Mouse (Mus musculus) forebrain, embryonic 10.5 days (tissue): Measurements from ENCODE around the gene Jmjd1c. TPM values are rescaled to one million over a fixed set of nuclear protein-coding genes. Genes with fewer than 3 reads are reported as not detected.

Source experiments
- DNase-seq: peaks from one replicate; pipeline ENCODE4 v3.0.0-alpha.2; 2017; ENCODE audit warnings: low spot score; ENCODE audit errors: extremely low spot score
- H3K27ac ChIP-seq: fragments of 300-500 bp; sonication (generic); 2 replicates; pipeline ENCODE4 v1.5.1; 2016; ENCODE audit warnings: mild to moderate bottlenecking
- H3K27me3 ChIP-seq: fragments of 300-500 bp; sonication (generic); 2 replicates; pipeline ENCODE4 v1.6.1; 2016; ENCODE audit warnings: mild to moderate bottlenecking; ENCODE audit not compliant: poor library complexity, severe bottlenecking
- H3K36me3 ChIP-seq: fragments of 300-500 bp; sonication (generic); replicated peaks from 2 replicates; pipeline ENCODE4 v1.6.1; 2016; ENCODE audit warnings: mild to moderate bottlenecking, moderate library complexity
- H3K4me1 ChIP-seq: fragments of 300-500 bp; sonication (generic); 2 replicates; pipeline ENCODE4 v1.6.1; 2016
- H3K4me3 ChIP-seq: fragments of 300-500 bp; sonication (generic); 2 replicates; pipeline ENCODE4 v1.5.1; 2016; ENCODE audit warnings: mild to moderate bottlenecking, moderate library complexity
- H3K9me3 ChIP-seq: fragments of 300-500 bp; sonication (generic); 2 replicates; pipeline ENCODE4 v1.6.1; 2016; ENCODE audit warnings: mild to moderate bottlenecking, moderate library complexity
- WGBS: fragments of 180-500 bp; shearing (Covaris S2); methylation state at CpG from one replicate; pipeline ENCODE4 v1.1.7; 2016; 5-methylcytosine and 5-hydroxymethylcytosine counted together
- polyA plus RNA-seq: library from polyadenylated mRNA; unstranded; fragments of >200 nt; fragmentation: Nextera tagmentation; extraction: Ambion mirVana; gene quantifications from 2 replicates; pipeline ENCODE4 v1.2.1, GENCODE M21; 2016

Gene Jmjd1c
- polyA plus RNA-seq, 1 experiment from 2014 or later = 29.7 TPM

DNA sequence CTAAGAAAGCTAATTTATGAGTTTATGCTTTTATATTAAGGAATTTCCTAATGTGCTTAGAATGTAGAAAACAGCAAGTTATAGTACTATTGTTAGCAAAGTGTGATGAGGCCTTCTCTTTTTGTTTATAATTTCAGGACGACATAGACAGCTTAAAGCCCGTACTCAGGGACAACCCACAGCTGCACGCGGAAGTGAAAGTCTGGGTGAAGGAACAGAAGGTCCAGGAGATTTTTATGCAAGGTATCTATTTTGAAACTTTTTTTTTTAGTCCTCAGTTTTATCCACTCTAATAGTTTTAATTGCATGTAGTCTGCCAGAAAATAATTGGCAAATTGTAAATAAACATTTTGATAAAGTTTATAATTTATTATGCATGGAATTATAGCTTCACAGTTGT, 119.2 kb downstream of the Jmjd1c start:
- Histone ChIP-seq H3K36me3 (peaks cover 35% of the 10 kb centered on the region), H3K4me3 (no peak overlapping the region), H3K4me1 (peaks cover 9% of the 10 kb centered on the region), H3K9me3 (no peaks in the 10 kb centered on the region), H3K27ac (no peak overlapping the region), H3K27me3 (no peaks in the 10 kb centered on the region)
- WGBS = 95% methylated on average over 4 of the region's 4 CpGs
- DNase-seq = no peak

- H3K4me3 ChIP-seq = no peak overlapping the region
- peaks cover 43% of the 10 kb centered on the region for H3K36me3 ChIP-seq
- no peak for DNase-seq
- H3K27ac ChIP-seq = no peak overlapping the region
- H3K27me3 ChIP-seq = no peaks in the 10 kb centered on the region
- peaks cover 9% of the 10 kb centered on the region for H3K4me1 ChIP-seq
- no peaks in the 10 kb centered on the region for H3K9me3 ChIP-seq
- 89% methylated on average over 3 of the region's 3 CpGs for WGBS
These were observed 120.9 kb downstream of the Jmjd1c start for GRCm38 (mm10) chr10:67216872-67217271.

DNA sequence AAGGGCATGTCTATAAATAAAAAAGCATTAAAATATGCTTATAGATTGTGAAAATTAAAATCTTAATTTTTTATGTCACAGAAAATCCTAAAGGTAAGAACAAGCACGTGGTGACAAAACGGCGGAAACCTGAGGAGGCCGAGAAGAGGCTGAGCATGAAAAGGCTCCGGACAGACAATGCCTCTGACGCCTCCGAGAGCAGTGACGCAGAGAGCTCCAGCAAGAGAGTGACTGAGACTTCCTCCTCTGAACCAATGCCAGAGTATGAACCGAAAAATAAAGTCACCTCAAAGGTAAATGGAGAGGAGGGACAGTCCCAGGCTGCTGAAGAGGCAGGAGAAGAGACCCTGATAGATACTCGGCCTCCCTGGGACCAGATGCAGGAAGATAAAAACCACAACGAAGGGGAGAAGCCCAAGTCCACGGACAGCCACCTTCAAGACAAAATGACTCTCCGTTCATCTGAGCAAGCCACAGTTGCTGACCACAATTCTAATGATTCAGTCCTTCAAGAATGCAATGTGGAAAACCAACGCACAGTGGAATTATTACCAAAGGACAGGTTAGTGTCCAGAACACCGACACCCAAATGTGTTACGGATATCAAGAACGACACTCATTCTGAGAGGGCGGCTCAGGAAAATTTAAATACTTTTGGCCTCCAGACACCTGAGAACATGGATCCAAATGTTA, 123.1 kb downstream of the Jmjd1c start:
- Histone ChIP-seq H3K9me3 (no peaks in the 10 kb centered on the region), H3K27me3 (no peaks in the 10 kb centered on the region), H3K36me3 (peaks cover 56% of the 10 kb centered on the region), H3K27ac (no peak overlapping the region), H3K4me3 (no peak overlapping the region), H3K4me1 (0 out of 2 replicates have a peak, but pooled peaks cover 2% of the 10 kb centered on the region)
- 95% methylated on average over 18 of the region's 18 CpGs for WGBS
- DNase-seq = no peak

- 95% methylated on average over 4 of the region's 4 CpGs for WGBS
- peaks cover 67% of the 10 kb centered on the region for H3K36me3 ChIP-seq
These were observed 124.3 kb downstream of the Jmjd1c start for GRCm38 (mm10) chr10:67220251-67220650.

DNA sequence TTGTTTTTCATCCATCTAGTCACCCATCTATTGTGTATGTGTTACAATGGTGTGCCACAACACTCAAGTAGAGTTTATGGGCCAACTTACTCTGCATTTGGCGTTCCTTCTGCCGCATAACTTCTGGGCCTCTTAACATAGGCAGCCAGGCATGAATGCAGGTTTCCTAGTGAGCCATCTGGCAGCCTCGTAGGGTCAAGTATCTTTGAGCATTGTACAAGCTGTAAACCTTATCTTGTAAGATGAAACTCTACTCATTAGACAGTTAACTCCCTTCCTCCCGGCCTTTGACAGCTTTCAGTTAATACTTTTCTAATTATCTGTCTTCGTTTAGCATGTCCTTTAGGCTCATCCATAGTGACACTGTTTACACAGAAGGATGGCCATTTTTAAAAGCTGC, 125.4 kb downstream of the Jmjd1c start:
- Histone ChIP-seq H3K36me3 (peaks cover 78% of the 10 kb centered on the region), H3K4me1 (no peaks in the 10 kb centered on the region), H3K9me3 (no peaks in the 10 kb centered on the region), H3K27me3 (no peaks in the 10 kb centered on the region), H3K4me3 (no peak overlapping the region), H3K27ac (no peak overlapping the region)
- 72% methylated on average over 5 of the region's 5 CpGs for WGBS
- no peak for DNase-seq

More at GRCm38 (mm10) chr10:67220251-67220650, 124.3 kb downstream of the Jmjd1c start:
- no peaks in the 10 kb centered on the region for H3K27me3 ChIP-seq
- H3K9me3 ChIP-seq = no peaks in the 10 kb centered on the region
- H3K4me1 ChIP-seq = no peaks in the 10 kb centered on the region
- H3K27ac ChIP-seq = no peak overlapping the region
- DNase-seq = no peak
- H3K4me3 ChIP-seq = no peak overlapping the region

DNA sequence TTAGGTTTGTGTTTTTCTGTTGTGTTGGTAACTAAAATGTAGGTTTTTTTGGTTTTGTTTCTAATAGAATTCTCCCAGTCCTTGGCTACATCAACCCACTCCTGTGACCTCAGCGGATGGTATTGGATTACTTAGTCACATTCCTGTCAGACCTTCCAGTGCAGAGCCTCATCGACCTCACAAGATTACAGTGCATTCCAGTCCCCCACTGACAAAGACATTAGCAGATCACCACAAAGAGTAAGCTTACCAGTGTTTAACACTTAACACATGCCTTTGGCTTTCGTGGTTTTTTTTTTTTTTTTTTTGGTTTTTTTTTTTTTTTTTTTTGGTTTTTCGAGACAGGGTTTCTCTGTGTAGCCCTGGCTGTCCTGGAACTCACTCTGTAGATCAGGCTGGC, 128.0 kb downstream of the Jmjd1c start:
- DNase-seq = no peak
- no peak overlapping the region for H3K4me3 ChIP-seq
- H3K27ac ChIP-seq = no peak overlapping the region
- H3K27me3 ChIP-seq = no peaks in the 10 kb centered on the region
- no peaks in the 10 kb centered on the region for H3K9me3 ChIP-seq
- peaks cover 84% of the 10 kb centered on the region for H3K36me3 ChIP-seq
- no peaks in the 10 kb centered on the region for H3K4me1 ChIP-seq
- WGBS = 79% methylated on average over 3 of the region's 4 CpGs

GRCm38 (mm10) chr10:67225528-67225927, 129.6 kb downstream of the Jmjd1c start:
- no peak overlapping the region for H3K4me3 ChIP-seq
- 92% methylated on average over 6 of the region's 6 CpGs for WGBS
- no peaks in the 10 kb centered on the region for H3K4me1 ChIP-seq
- no peak for DNase-seq
- H3K9me3 ChIP-seq = no peaks in the 10 kb centered on the region
- no peak overlapping the region for H3K27ac ChIP-seq
- peaks cover 83% of the 10 kb centered on the region for H3K36me3 ChIP-seq
- H3K27me3 ChIP-seq = no peaks in the 10 kb centered on the region

GRCm38 (mm10) chr10:67226109-67226508, 130.2 kb downstream of the Jmjd1c start:
- WGBS = 90% methylated on average over 7 of the region's 7 CpGs
- Histone ChIP-seq H3K27me3 (no peaks in the 10 kb centered on the region), H3K9me3 (no peaks in the 10 kb centered on the region), H3K27ac (no peak overlapping the region), H3K4me3 (no peak overlapping the region), H3K36me3 (peaks cover 84% of the 10 kb centered on the region), H3K4me1 (no peaks in the 10 kb centered on the region)
- DNase-seq = no peak

GRCm38 (mm10) chr10:67226543-67226942, 130.6 kb downstream of the Jmjd1c start:
- Histone ChIP-seq H3K36me3 (peaks cover 84% of the 10 kb centered on the region), H3K4me1 (no peaks in the 10 kb centered on the region), H3K27ac (no peak overlapping the region), H3K4me3 (no peak overlapping the region), H3K9me3 (no peaks in the 10 kb centered on the region), H3K27me3 (no peaks in the 10 kb centered on the region)
- DNase-seq = no peak
- WGBS = 92% methylated on average over 14 of the region's 14 CpGs

GRCm38 (mm10) chr10:67230439-67230838, 134.5 kb downstream of the Jmjd1c start:
- no peaks in the 10 kb centered on the region for H3K4me1 ChIP-seq
- WGBS = 90% methylated on average over 6 of the region's 6 CpGs
- no peak overlapping the region for H3K27ac ChIP-seq
- no peaks in the 10 kb centered on the region for H3K9me3 ChIP-seq
- no peaks in the 10 kb centered on the region for H3K27me3 ChIP-seq
- H3K36me3 ChIP-seq = peaks cover 95% of the 10 kb centered on the region
- no peak for DNase-seq
- H3K4me3 ChIP-seq = no peak overlapping the region

DNA sequence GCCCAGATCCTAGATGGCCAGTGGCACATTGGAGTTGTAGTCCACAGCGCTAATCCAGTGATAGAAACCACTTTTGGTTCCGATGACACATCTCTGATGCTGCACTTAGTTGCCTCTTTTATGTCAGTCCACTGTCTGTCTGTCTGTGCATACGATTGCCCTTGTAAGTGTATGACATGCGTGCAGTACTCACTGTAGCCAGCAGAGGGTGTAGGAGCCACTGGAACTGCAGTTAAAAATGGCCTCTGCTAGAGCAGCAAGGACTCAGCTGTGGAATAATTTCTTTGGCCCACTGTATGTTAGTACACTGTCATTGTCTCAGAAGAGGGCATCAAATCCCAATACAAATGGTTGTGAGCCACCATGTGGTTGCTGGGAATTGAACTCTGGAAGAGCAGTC, 151.2 kb downstream of the Jmjd1c start:
- Histone ChIP-seq H3K4me3 (no peak overlapping the region), H3K36me3 (peaks cover 94% of the 10 kb centered on the region), H3K9me3 (no peaks in the 10 kb centered on the region), H3K27ac (no peak overlapping the region), H3K27me3 (no peaks in the 10 kb centered on the region), H3K4me1 (no peaks in the 10 kb centered on the region)
- DNase-seq = peak; percentile 50
- WGBS = 96% methylated on average over 4 of the region's 4 CpGs

DNA sequence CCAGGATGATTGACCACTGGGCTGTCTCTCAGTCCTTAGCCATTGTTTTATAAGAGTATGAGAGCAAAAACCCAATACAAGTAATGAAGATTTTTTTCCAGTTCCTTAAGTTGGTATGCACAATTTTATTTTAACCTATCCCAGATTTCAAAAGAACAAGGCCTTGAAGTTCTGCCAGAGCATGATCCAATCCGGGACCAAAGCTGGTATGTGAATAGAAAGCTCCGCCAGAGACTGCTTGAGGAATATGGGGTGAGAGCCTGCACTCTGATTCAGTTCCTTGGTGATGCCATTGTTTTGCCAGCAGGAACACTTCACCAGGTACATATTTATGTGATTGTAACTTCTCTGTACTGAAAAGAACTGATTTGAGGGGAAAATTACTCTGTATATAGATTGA, 153.6 kb downstream of the Jmjd1c start:
- no peak overlapping the region for H3K4me3 ChIP-seq
- no peaks in the 10 kb centered on the region for H3K27me3 ChIP-seq
- H3K9me3 ChIP-seq = no peaks in the 10 kb centered on the region
- 98% methylated on average over 2 of the region's 2 CpGs for WGBS
- peaks cover 95% of the 10 kb centered on the region for H3K36me3 ChIP-seq
- H3K4me1 ChIP-seq = no peaks in the 10 kb centered on the region
- DNase-seq = no peak
- no peak overlapping the region for H3K27ac ChIP-seq

DNA sequence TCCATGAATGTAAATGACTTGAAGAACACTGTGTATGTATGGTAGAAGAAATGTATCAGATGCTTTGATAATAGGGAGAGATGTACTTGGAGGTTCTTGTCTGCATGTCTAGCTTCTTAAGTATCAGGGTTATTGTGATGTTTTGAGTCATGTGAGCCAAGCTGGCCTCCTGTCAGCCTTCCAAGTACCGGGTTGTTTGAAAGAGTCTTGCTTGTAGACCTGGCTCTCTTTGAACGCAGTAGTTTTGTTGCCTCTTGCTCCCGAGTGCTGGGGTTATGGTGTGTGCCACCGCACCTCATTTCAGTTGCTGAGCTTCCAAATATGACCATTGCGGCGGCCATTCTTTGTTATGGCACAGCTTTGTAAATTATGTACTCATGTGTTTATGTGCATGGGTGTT, 154.9 kb downstream of the Jmjd1c start:
- H3K36me3 ChIP-seq = peaks cover 96% of the 10 kb centered on the region
- H3K4me1 ChIP-seq = no peaks in the 10 kb centered on the region
- no peak for DNase-seq
- H3K27me3 ChIP-seq = no peaks in the 10 kb centered on the region
- H3K4me3 ChIP-seq = no peak overlapping the region
- 93% methylated on average over 6 of the region's 6 CpGs for WGBS
- H3K9me3 ChIP-seq = no peaks in the 10 kb centered on the region
- no peak overlapping the region for H3K27ac ChIP-seq

DNA sequence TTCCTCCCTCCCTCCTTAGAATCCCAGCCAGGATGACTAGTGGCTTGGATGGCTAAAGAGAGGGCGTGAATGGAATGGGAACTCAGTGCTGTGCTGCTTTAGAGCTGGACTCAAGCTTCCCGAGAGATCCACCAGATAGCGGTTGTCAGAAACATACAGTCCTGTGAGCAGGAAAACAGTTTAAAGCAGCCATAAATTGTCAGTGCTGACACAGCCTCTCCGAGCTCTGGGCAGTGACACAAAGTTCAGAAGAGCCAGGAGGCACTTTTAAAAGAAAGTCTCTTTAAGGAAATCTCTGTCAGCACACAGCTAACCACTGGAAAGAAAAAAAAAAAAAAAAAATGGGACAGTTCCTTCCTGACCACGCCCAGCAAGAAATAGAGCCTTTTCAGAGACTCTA, 156.4 kb downstream of the Jmjd1c start:
- Histone ChIP-seq H3K27ac (no peak overlapping the region), H3K4me1 (no peaks in the 10 kb centered on the region), H3K36me3 (peaks cover 94% of the 10 kb centered on the region), H3K27me3 (no peaks in the 10 kb centered on the region), H3K9me3 (no peaks in the 10 kb centered on the region), H3K4me3 (no peak overlapping the region)
- WGBS = 92% methylated on average over 5 of the region's 5 CpGs
- no peak for DNase-seq
